Comparison of ENCODE assay signal across 8 mouse cellular contexts in the genomic region with DNA sequence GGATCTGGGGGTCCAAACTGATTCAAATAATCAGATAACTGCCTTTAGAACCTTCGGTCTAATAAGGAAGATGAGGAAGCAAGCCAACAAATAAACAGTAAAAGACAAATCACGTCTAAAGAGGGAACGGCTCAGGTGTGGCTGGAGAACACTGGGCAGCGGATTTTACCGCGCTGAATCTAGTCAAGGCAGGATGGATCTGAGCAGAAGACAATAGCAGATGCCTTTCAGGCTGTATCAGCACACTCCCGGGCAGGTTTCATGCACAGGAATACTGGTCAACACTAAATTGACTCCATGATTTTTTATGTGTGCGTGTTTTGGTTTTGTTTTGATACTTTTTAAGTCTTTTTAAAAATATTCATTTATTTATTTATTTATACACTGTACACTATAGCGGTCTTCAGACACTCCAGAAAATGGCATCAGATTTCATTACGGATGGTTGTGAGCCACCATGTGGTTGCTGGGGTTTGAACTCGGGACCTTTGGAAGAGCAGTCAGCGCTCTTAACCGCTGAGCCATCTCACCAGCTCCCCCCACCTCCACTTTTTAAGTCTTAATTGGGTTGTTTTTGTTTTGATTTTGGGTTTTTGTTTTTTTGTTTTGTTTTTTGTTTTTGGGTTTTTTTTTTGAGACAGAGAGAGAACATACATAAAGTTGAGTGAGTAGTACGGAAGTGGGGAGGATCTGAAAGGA. TPM values are rescaled to one million over a fixed set of nuclear protein-coding genes. Genes with fewer than 3 reads are reported as not detected.
DNase-seq lines count a peak whose midpoint lies in the region; ATAC-seq and TF ChIP-seq lines count a peak whose summit lies in the region.

No protein-coding gene starts in this region.

- no peaks in the 10 kb centered on the region for H3K9me3 ChIP-seq in heart, postnatal 0 days (replicated peaks; ENCODE audit: control insufficient read depth, low read length)
- H3K9me3 ChIP-seq in limb, embryonic 15.5 days: no peaks in the 10 kb centered on the region
- no peaks in the 10 kb centered on the region for H3K9me3 ChIP-seq in neural tube, embryonic 13.5 days

- H3K36me3 ChIP-seq in heart, postnatal 0 days (replicated peaks; ENCODE audit: control insufficient read depth, insufficient read depth, low read length): no peaks in the 10 kb centered on the region
- no peaks in the 10 kb centered on the region for H3K36me3 ChIP-seq in limb, embryonic 15.5 days
- H3K36me3 ChIP-seq in neural tube, embryonic 13.5 days: no peaks in the 10 kb centered on the region

- 22% methylated on average over 14 of the region's 14 CpGs for WGBS in heart, postnatal 0 days
- WGBS in limb, embryonic 15.5 days: 21% methylated on average over 14 of the region's 14 CpGs
- WGBS in neural tube, embryonic 13.5 days: 28% methylated on average over 14 of the region's 14 CpGs

- no peaks in the 10 kb centered on the region for H3K27me3 ChIP-seq in heart, postnatal 0 days (ENCODE audit: control insufficient read depth, insufficient read depth, low read length)
- H3K27me3 ChIP-seq in limb, embryonic 15.5 days: no peaks in the 10 kb centered on the region
- H3K27me3 ChIP-seq in neural tube, embryonic 13.5 days: no peaks in the 10 kb centered on the region

- no peak for TF ChIP-seq EP300 in heart, postnatal 0 days (IDR thresholded peaks at IDR 0.05; ENCODE audit: low read depth)

- peak; percentile 27 for DNase-seq in 3134 (ENCODE audit: extremely low read depth, insufficient read length, low spot score)
- DNase-seq in CD4-positive helper T cell, adult 2 months (ENCODE audit: low read depth, low spot score): peak; percentile 37
- DNase-seq in cerebellum, adult 9-11 months: peak; percentile 67
- peak; percentile 11 for DNase-seq in heart, postnatal 0 days (ENCODE audit: low spot score)
- DNase-seq in gastrocnemius, postnatal 14 days: no peak
- no peak for DNase-seq in ovary, postnatal 36 days (ENCODE audit: low spot score)

- peak overlapping the region; percentile 59 for H3K4me2 ChIP-seq in heart, postnatal 0 days (ENCODE audit: low read depth, low read length)
- H3K4me2 ChIP-seq in limb, embryonic 15.5 days: peak overlapping the region; percentile 74
- H3K4me2 ChIP-seq in neural tube, embryonic 13.5 days: peak overlapping the region; percentile 85

- peak; percentile 30 for ATAC-seq in heart, postnatal 0 days (ENCODE audit: insufficient read depth, low read depth)
- ATAC-seq in limb, embryonic 15.5 days (ENCODE audit: insufficient number of reproducible peaks, low FRiP score, low TSS enrichment, low read depth): no peak
- peak; percentile 65 for ATAC-seq in neural tube, embryonic 13.5 days (ENCODE audit: low read depth)

- peak overlapping the region; percentile 89 for H3K27ac ChIP-seq in heart, postnatal 0 days (ENCODE audit: low read depth)
- peak overlapping the region; percentile 87 for H3K27ac ChIP-seq in limb, embryonic 15.5 days
- H3K27ac ChIP-seq in neural tube, embryonic 13.5 days (replicated peaks): peak overlapping the region; percentile 87

- intact Hi-C loops in gastrocnemius, postnatal 14 days (cut with DNase I; ENCODE audit: low total_unique reads): no loop called here

- peaks cover 10% of the 10 kb centered on the region for H3K4me1 ChIP-seq in heart, postnatal 0 days (ENCODE audit: control insufficient read depth, insufficient read depth)
- H3K4me1 ChIP-seq in limb, embryonic 15.5 days: peaks cover 13% of the 10 kb centered on the region
- H3K4me1 ChIP-seq in neural tube, embryonic 13.5 days (replicated peaks): peaks cover 26% of the 10 kb centered on the region

- no peak for TF ChIP-seq CTCF in heart, postnatal 0 days (IDR thresholded peaks at IDR 0.05; ENCODE audit: low read depth)

- H3K4me3 ChIP-seq in heart, postnatal 0 days (ENCODE audit: low read depth, low read length): peak overlapping the region; percentile 74
- peak overlapping the region; percentile 68 for H3K4me3 ChIP-seq in limb, embryonic 15.5 days
- peak overlapping the region; percentile 86 for H3K4me3 ChIP-seq in neural tube, embryonic 13.5 days

- peak overlapping the region; percentile 32 for H3K9ac ChIP-seq in heart, postnatal 0 days (replicated peaks; ENCODE audit: low read depth, low read length)
- H3K9ac ChIP-seq in limb, embryonic 15.5 days: 0 out of 2 replicates have a peak overlapping the region, but pooled peaks have one; percentile 24
- peak overlapping the region; percentile 63 for H3K9ac ChIP-seq in neural tube, embryonic 13.5 days

RNA-seq across cellular contexts. Expression of gene Ppm1k, which starts 0.9 kb away (rescaled TPM):
- total RNA-seq in heart, postnatal 0 days (2014; rRNA removed; ENCODE audit: low replicate concordance): 33.7 and 35.8 TPM in 2 replicates
- polyA plus RNA-seq in heart, postnatal 0 days (2015; fragmentation: Nextera tagmentation; extraction: Ambion mirVana): 10.9 and 11.3 TPM in 2 replicates
- 3.2 and 4.5 TPM in 2 replicates for polyA plus RNA-seq in limb, embryonic 15.5 days (2015; fragmentation: Nextera tagmentation; extraction: Ambion mirVana)
- polyA plus RNA-seq in neural tube, embryonic 13.5 days (2015; fragmentation: Nextera tagmentation; extraction: Ambion mirVana): 6.6 and 7.2 TPM in 2 replicates
- 10 to 100 TPM in 1 of 2 experiments, 1 to 10 TPM in 1; 8.9 to 12.1 TPM for total RNA-seq in gastrocnemius, postnatal 14 days (2021)

RNA-seq across cellular contexts. Expression of gene Herc6, which starts 44.7 kb away (rescaled TPM):
- 10.8 and 11.8 TPM in 2 replicates for total RNA-seq in heart, postnatal 0 days (2014; rRNA removed; ENCODE audit: low replicate concordance)
- 2.7 and 3.7 TPM in 2 replicates for polyA plus RNA-seq in heart, postnatal 0 days (2015; fragmentation: Nextera tagmentation; extraction: Ambion mirVana)
- polyA plus RNA-seq in limb, embryonic 15.5 days (2015; fragmentation: Nextera tagmentation; extraction: Ambion mirVana): 3.0 and 3.8 TPM in 2 replicates
- polyA plus RNA-seq in neural tube, embryonic 13.5 days (2015; fragmentation: Nextera tagmentation; extraction: Ambion mirVana): 0.96 and 1.4 TPM in 2 replicates
- total RNA-seq in gastrocnemius, postnatal 14 days (2021): under 1 TPM; 0.55 to 0.73 TPM

Comparison
In these comparisons a context has a peak if more than half of its experiments do, and no peak if none do; other contexts are left out.
1. DNase-seq: peak in 3134 (single experiment), CD4-positive helper T cell, adult 2 months (single experiment), cerebellum, adult 9-11 months (single experiment) and heart, postnatal 0 days (single experiment); none in gastrocnemius, postnatal 14 days (single experiment) and ovary, postnatal 36 days (single experiment).
2. Peak in every context shown above with its lines, with median percentiles within 50 percentile points of each other: H3K27ac ChIP-seq, H3K4me2 ChIP-seq, H3K4me3 ChIP-seq and H3K9ac ChIP-seq.